Mouse (Mus musculus) brain, adult 2 months (tissue): ENCODE results near the gene Pik3c2a.
"Not testable (repeated sequence)": the region's sequence is repeated elsewhere in the genome, so short reads cannot be mapped to it uniquely, and the experiment has no call there.

Experiments
- DNase-seq: peaks from one replicate; pipeline ENCODE4 v3.0.0; 2011; ENCODE audit warnings: low read depth, low spot score

Pik3c2a gene

GRCm38 (mm10) chr7:116392329-116392728 is 50.9 kb downstream of the Pik3c2a start:
- no peak for DNase-seq

GRCm38 (mm10) chr7:116387389-116387788 is 55.9 kb downstream of the Pik3c2a start:
- not testable (repeated sequence) for DNase-seq

- not testable (repeated sequence) for DNase-seq
These were observed 64.1 kb downstream of the Pik3c2a start for GRCm38 (mm10) chr7:116379181-116379580.

GRCm38 (mm10) chr7:116374284-116374683 is 69.0 kb downstream of the Pik3c2a start:
- no peak for DNase-seq

- DNase-seq = peak; percentile 66
These were observed 107.0 kb downstream of the Pik3c2a start for GRCm38 (mm10) chr7:116336226-116336625.

GRCm38 (mm10) chr7:116335133-116335532 is 108.1 kb downstream of the Pik3c2a start:
- no peak for DNase-seq

- DNase-seq = no peak
These were observed 108.6 kb downstream of the Pik3c2a start for GRCm38 (mm10) chr7:116334669-116335038.

GRCm38 (mm10) chr7:116333713-116334668 is 109.3 kb downstream of the Pik3c2a start, which contains the start of gene Rps13:
Rps13 (minus strand) TSS chr7:116334195.
- DNase-seq = peak; percentile 98

GRCm38 (mm10) chr7:116331246-116331645 is 112.0 kb downstream of the Pik3c2a start:
- DNase-seq = peak; percentile 71

GRCm38 (mm10) chr7:116329858-116330257 is 113.4 kb downstream of the Pik3c2a start:
- no peak for DNase-seq

- DNase-seq = no peak
These were observed 114.5 kb downstream of the Pik3c2a start for GRCm38 (mm10) chr7:116328777-116329176.

- no peak for DNase-seq
These were observed 115.3 kb downstream of the Pik3c2a start for GRCm38 (mm10) chr7:116327901-116328300.

GRCm38 (mm10) chr7:116323331-116323964 is 119.8 kb downstream of the Pik3c2a start:
- DNase-seq = peak; percentile 73

- DNase-seq = no peak
These were observed 133.8 kb downstream of the Pik3c2a start for GRCm38 (mm10) chr7:116309456-116309855.

GRCm38 (mm10) chr7:116308632-116308991 is 134.6 kb downstream of the Pik3c2a start:
- DNase-seq = no peak

- DNase-seq = no peak
These were observed 135.2 kb downstream of the Pik3c2a start, which contains the start of gene Plekha7 for GRCm38 (mm10) chr7:116307871-116308631. Plekha7 (minus strand) TSS chr7:116308376.

GRCm38 (mm10) chr7:116307099-116307870 is 136.0 kb downstream of the Pik3c2a start:
- DNase-seq = peak; percentile 39

GRCm38 (mm10) chr7:116306601-116307000 is 136.6 kb downstream of the Pik3c2a start:
- no peak for DNase-seq

- peak; percentile 9 for DNase-seq
These were observed 141.5 kb downstream of the Pik3c2a start for GRCm38 (mm10) chr7:116301661-116302311.

GRCm38 (mm10) chr7:116301144-116301543 is 142.1 kb downstream of the Pik3c2a start:
- no peak for DNase-seq

- no peak for DNase-seq
These were observed 144.4 kb downstream of the Pik3c2a start for GRCm38 (mm10) chr7:116298851-116299250.
